Mouse (Mus musculus) G1E (cell line): ENCODE measurements around the gene Grsf1.

Source experiments
- CTCF ChIP-seq: IDR thresholded peaks from 2 replicates; pipeline ENCODE4 v1.5.1; 2012; ENCODE audit warnings: low read depth, low read length, inconsistent platforms, mixed read lengths
- GATA1 ChIP-seq: IDR thresholded peaks from 2 replicates; pipeline ENCODE4 v1.6.1; 2012; ENCODE audit warnings: borderline replicate concordance, low read length, inconsistent platforms, mixed read lengths

DNA sequence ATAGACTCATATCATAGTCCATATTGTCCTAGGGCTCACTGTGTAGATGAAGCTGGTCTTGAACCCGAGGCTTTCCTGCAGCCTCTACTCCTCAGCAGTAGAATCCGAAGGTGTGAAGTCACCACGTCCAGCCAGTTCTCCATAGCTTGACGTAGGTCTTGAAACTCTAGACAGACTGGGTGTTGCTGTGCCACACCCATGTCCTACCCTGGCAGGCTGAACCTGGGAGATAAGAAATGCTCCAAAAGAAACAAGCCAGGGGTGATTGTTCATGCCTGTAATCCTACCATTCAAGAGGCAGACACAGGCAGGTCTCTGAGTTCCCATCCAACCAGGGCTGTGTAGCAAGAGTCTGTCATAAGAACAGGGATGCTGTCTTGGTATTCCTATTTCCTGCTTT, 48.4 kb downstream of the Grsf1 start:
- no peak for TF ChIP-seq CTCF
- no peak for TF ChIP-seq GATA1
